Mouse (Mus musculus) heart, embryonic 16.5 days (tissue): Measurements from ENCODE around the gene Ralgps1. TPM values are rescaled to one million over a fixed set of nuclear protein-coding genes. Genes with fewer than 3 reads are reported as not detected.

Source experiments
- ATAC-seq: fragments of 200-750 bp; cut with Nextera tagmentation; replicated peaks from 2 replicates; pipeline ENCODE4 v1.8.0; 2017; ENCODE audit warnings: moderate number of reproducible peaks; ENCODE audit not compliant: insufficient read depth, low FRiP score; ENCODE audit errors: extremely low read depth
- H3K27ac ChIP-seq: fragments of 300-500 bp; sonication (generic); 2 replicates; pipeline ENCODE4 v1.5.1; 2014; ENCODE audit warnings: mild to moderate bottlenecking, low read length, control low read depth, moderate library complexity
- H3K27me3 ChIP-seq: fragments of 300-500 bp; sonication (generic); 2 replicates; pipeline ENCODE4 v1.6.1; 2014; ENCODE audit warnings: low read length, mixed read lengths; ENCODE audit not compliant: control insufficient read depth, insufficient read depth
- H3K36me3 ChIP-seq: fragments of 300-500 bp; sonication (generic); 2 replicates; pipeline ENCODE4 v1.6.1; 2014; ENCODE audit not compliant: control insufficient read depth, insufficient read depth
- H3K4me1 ChIP-seq: fragments of 300-500 bp; sonication (generic); 2 replicates; pipeline ENCODE4 v1.6.1; 2014; ENCODE audit warnings: low read length, mixed read lengths; ENCODE audit not compliant: control insufficient read depth, insufficient read depth
- H3K4me2 ChIP-seq: fragments of 300-500 bp; sonication (generic); 2 replicates; pipeline ENCODE4 v1.6.1; 2014; ENCODE audit warnings: low read depth, mild to moderate bottlenecking, control low read depth, low read length
- H3K4me3 ChIP-seq: fragments of 300-500 bp; sonication (generic); 2 replicates; pipeline ENCODE4 v1.5.1; 2014; ENCODE audit warnings: mild to moderate bottlenecking, control low read depth, low read length
- H3K9ac ChIP-seq: fragments of 300-500 bp; sonication (generic); 2 replicates; pipeline ENCODE4 v1.6.1; 2014; ENCODE audit warnings: low read length, control low read depth
- H3K9me3 ChIP-seq: fragments of 300-500 bp; sonication (generic); replicated peaks from 2 replicates; pipeline ENCODE4 v1.6.1; 2016; ENCODE audit warnings: low read length; ENCODE audit not compliant: control insufficient read depth
- WGBS: fragments of 180-500 bp; shearing (Covaris S2); extraction: QIAGEN DNeasy Blood & Tissue Kit; methylation state at CpG from one replicate; pipeline ENCODE4 v1.1.7; 2014; 5-methylcytosine and 5-hydroxymethylcytosine counted together
- polyA plus RNA-seq: library from polyadenylated mRNA; unstranded; fragments of >200 nt; fragmentation: Nextera tagmentation; extraction: Ambion mirVana; gene quantifications from 2 replicates; pipeline ENCODE4 v1.2.1, GENCODE M21; 2015

Gene Ralgps1
- polyA plus RNA-seq, 1 experiment from 2014 or later, result 4.6 TPM

DNA sequence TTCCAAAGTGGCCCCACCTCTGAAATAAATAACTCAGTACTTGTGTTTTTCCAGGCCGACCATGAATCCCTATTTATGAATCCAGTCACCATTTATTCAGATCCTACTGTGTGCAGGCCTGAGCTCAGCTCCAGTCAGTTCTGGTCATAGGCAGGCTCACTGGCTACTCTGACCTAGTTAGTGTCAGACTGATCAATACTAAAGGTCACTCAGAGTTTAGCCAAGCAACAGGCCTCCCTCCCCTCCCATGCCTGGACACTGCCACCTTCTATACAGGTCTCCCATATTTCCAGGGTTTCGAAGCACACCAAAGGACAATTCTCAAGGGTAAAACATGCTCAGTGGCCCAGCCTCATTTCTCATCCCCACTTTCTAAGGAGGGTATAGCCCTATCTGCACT, 100.7 kb downstream of the Ralgps1 start:
- Histone ChIP-seq H3K27ac (no peak overlapping the region), H3K9ac (no peak overlapping the region), H3K4me3 (no peak overlapping the region), H3K9me3 (no peaks in the 10 kb centered on the region), H3K4me1 (peaks cover 40% of the 10 kb centered on the region), H3K4me2 (no peak overlapping the region), H3K27me3 (no peaks in the 10 kb centered on the region), H3K36me3 (no peaks in the 10 kb centered on the region)
- no peak for ATAC-seq
- 90% methylated on average over 2 of the region's 2 CpGs for WGBS

DNA sequence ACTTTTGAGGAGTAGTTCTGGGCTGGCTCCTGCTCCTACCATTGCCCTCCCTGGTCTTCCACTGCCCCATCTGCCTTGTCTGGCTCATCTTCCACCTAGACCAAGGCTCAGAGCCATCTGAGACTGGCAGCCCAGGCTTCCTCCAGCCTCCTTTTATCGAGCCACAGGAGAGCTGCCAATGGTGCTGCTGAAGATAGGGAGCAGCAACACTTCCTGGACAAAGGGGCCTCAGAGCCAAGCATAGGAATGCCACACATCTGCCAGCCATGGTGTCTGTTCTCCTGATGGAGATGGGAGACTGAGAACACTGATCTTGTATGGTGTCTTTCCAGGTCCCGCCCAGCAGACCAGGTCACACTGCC, 102.2 kb downstream of the Ralgps1 start:
- Histone ChIP-seq H3K4me1 (peaks cover 40% of the 10 kb centered on the region), H3K36me3 (no peaks in the 10 kb centered on the region), H3K27ac (peak overlapping the region; percentile 95), H3K27me3 (no peaks in the 10 kb centered on the region), H3K9ac (peak overlapping the region; percentile 55), H3K4me3 (no peak overlapping the region), H3K4me2 (no peak overlapping the region), H3K9me3 (no peaks in the 10 kb centered on the region)
- peak; percentile 6; the same call in 1 of the 2 replicates for ATAC-seq
- WGBS, result 62% methylated on average over 2 of the region's 2 CpGs

DNA sequence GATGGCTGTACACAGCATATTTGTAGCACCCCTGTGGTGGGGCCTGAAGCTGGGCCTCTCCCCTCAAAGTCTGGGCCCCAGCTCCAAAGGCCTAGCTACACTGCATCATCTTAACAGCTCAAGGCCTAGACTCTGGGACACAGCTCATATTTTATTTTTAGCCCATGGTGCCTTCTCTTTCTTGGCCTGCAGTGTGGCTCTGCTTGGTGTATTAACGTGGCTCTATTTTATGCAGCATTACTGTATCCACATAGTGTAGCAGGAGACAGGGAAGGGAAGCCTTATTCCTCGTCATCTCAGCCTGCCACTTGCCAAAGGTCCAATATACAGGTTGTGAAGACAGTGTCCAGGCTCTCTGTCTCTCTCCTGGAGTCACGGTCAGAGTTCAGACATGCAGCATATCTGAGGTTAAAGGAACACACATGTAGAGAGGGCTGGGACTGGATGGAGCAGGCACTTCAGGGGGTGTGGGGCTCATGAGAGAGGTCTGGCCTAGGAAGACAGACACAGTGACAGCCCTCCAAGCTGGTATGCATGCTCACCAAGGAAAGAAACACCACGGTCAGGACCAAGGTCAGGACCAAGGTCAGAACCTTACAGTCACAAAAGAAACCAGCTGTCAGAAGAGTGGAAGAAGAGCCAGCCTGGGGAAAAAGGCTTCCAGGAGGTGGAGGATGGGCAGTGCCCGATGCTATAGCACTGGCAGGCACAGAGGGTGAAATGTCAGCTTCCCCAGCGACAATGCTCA, 102.7 kb downstream of the Ralgps1 start:
- Histone ChIP-seq H3K27ac (peak overlapping the region; percentile 95), H3K9ac (peak overlapping the region; percentile 55)
- ATAC-seq, result peak; percentile 69; the same call in 1 of the 2 replicates

DNA sequence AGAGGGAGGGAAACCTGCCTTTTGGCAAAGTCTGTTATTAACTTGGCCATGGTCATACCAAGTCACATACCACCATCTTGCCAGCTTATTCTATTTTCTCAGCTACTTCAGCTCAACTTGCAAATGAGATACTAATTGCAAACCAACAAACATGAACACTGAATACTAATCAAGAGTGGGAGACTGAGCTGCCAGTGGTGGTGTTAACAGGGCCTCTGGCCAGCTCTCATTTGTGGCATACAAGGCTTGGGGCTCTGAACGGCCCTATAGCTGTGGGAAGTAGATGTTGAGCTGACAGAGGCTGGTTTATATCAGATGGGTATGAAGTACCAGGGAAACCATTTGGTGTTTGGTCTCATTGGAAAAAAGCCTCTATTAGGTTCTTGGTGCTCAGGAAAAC, 104.2 kb downstream of the Ralgps1 start:
- no peak for ATAC-seq

More for the DNA sequence above, 102.7 kb downstream of the Ralgps1 start:
- H3K9me3 ChIP-seq, result no peaks in the 10 kb centered on the region
- no peak overlapping the region for H3K4me3 ChIP-seq
- H3K27me3 ChIP-seq, result no peaks in the 10 kb centered on the region
- peaks cover 40% of the 10 kb centered on the region for H3K4me1 ChIP-seq
- H3K36me3 ChIP-seq, result no peaks in the 10 kb centered on the region
- WGBS, result 50% methylated on average over 6 of the region's 6 CpGs
- H3K4me2 ChIP-seq, result no peak overlapping the region

DNA sequence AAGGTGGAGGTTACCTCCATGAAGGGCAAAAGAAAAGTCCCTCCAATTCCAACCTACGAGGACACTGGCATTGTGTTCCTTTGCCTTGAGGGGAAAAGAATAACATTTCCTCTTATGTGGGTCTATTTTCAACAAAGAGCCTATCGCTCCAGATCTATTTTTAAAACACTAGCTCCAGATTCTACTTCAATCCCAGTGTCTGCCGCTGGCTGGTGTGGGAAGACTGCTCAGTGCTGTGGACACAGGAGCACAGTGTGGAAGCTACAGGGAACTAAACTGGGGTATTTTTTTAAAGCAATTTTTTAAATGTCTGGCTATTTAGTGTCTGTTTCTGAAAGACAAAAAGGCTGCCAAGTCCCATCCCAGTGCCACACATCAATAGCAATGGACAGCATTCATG, 105.5 kb downstream of the Ralgps1 start:
- Histone ChIP-seq H3K36me3 (no peaks in the 10 kb centered on the region), H3K4me3 (no peak overlapping the region), H3K4me1 (peaks cover 35% of the 10 kb centered on the region), H3K27me3 (no peaks in the 10 kb centered on the region), H3K9me3 (no peaks in the 10 kb centered on the region), H3K4me2 (peak overlapping the region; percentile 13; the same call in 1 of the 2 replicates), H3K27ac (peak overlapping the region; percentile 93), H3K9ac (peak overlapping the region; percentile 44; the same call in 1 of the 2 replicates)
- WGBS, result 24% methylated on average over 3 of the region's 3 CpGs
- no peak for ATAC-seq

More for the DNA sequence above, 104.2 kb downstream of the Ralgps1 start:
- H3K4me2 ChIP-seq, result no peak overlapping the region
- H3K9ac ChIP-seq, result no peak overlapping the region
- no peaks in the 10 kb centered on the region for H3K27me3 ChIP-seq
- H3K36me3 ChIP-seq, result no peaks in the 10 kb centered on the region
- H3K4me3 ChIP-seq, result no peak overlapping the region
- H3K9me3 ChIP-seq, result no peaks in the 10 kb centered on the region
- WGBS, result 48% methylated on average over 1 of the region's 1 CpGs
- H3K27ac ChIP-seq, result no peak overlapping the region
- peaks cover 40% of the 10 kb centered on the region for H3K4me1 ChIP-seq

DNA sequence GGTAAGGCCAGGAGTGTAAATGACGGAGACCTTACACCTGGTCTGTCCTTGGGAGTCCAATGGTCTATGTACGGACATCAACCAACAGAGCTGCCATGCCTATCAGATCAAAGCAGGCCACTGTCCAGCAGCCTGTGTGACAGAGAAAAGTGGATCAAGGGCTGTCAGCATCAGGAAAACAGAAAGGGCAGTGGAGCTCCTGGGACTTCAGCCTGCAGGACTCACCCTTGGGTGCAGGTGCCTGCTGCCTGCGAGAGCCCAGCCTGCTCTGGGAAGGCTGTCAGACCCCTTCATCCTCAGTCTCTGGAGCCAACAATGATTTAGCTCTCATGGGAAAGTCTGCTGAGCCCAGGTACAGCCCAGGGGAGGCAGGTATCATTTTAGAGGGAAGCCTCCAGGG, 109.8 kb downstream of the Ralgps1 start:
- ATAC-seq, result no peak
- Histone ChIP-seq H3K4me3 (no peak overlapping the region), H3K36me3 (no peaks in the 10 kb centered on the region), H3K27ac (no peak overlapping the region), H3K27me3 (no peaks in the 10 kb centered on the region), H3K4me1 (peaks cover 26% of the 10 kb centered on the region), H3K4me2 (no peak overlapping the region), H3K9ac (no peak overlapping the region), H3K9me3 (no peaks in the 10 kb centered on the region)
- WGBS, result 88% methylated on average over 3 of the region's 3 CpGs

DNA sequence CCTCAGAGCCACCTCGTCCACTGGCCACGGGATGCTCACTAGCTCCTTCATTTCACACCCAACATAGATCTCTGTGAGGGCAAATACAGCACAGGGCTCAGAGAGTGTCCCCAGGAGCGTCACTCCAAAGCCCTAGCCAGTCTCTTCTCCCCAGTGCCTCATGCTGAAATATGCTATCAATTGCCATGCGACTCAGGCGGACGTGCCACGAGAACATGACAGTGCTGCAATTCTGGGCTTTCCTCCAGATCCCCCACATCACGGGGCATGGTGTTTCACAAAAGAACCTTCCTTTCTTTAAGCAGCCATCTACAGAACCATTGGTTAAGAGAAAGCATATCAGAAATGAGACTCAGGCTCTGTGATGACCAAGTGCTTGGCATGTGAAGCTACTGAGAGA, 110.5 kb downstream of the Ralgps1 start:
- 57% methylated on average over 8 of the region's 8 CpGs for WGBS
- H3K27ac ChIP-seq, result peak overlapping the region; percentile 59

DNA sequence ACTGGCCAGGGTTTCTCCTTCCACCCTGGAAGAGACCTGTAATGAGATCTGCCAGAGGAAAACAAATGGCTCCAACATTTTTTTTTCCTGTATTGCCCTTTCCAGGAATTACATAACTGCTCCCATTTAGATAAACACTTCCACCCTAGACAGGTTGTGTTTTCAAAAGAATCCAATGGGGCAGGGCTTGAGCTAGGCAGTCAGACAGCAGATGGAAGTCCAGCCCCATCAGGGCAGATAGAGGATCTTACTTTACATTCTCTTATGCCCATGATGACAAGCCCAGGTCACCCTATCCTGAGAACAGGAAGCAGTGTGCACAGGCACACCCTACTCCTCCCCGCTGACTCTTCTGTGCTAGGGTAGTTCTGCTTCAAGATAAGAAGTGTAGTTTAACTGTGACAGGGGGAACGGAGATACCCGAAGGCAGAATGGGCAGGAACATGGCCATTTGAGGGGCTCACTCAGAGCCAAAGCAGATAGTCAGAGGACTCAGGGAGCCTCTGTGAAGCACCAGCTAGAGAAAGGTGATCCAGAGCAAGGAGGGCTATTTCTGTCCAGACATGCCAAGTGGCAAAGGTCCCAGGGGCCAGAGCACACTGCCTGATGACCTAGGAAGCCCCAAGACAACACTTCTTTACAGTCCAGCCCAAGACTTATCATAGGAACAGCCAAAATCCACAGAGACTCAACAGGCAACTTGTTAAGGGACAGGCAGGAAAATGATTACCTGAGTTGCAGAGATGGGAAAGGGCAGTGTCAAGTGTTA, 114.3 kb downstream of the Ralgps1 start:
- H3K4me3 ChIP-seq, result no peak overlapping the region
- H3K4me1 ChIP-seq, result peaks cover 44% of the 10 kb centered on the region
- no peak for ATAC-seq
- no peaks in the 10 kb centered on the region for H3K27me3 ChIP-seq
- no peak overlapping the region for H3K4me2 ChIP-seq
- no peaks in the 10 kb centered on the region for H3K9me3 ChIP-seq
- WGBS, result 36% methylated on average over 3 of the region's 3 CpGs
- no peak overlapping the region for H3K9ac ChIP-seq
- H3K27ac ChIP-seq, result no peak overlapping the region
- H3K36me3 ChIP-seq, result no peaks in the 10 kb centered on the region

More for the DNA sequence above, 110.5 kb downstream of the Ralgps1 start:
- no peaks in the 10 kb centered on the region for H3K9me3 ChIP-seq
- no peaks in the 10 kb centered on the region for H3K27me3 ChIP-seq
- no peak overlapping the region for H3K9ac ChIP-seq
- no peak overlapping the region for H3K4me2 ChIP-seq
- no peaks in the 10 kb centered on the region for H3K36me3 ChIP-seq
- peak; percentile 52; the same call in 1 of the 2 replicates for ATAC-seq
- H3K4me3 ChIP-seq, result no peak overlapping the region
- peaks cover 23% of the 10 kb centered on the region for H3K4me1 ChIP-seq
